Mouse (Mus musculus): Measurements from ENCODE around the gene Snrnp70.

Snrnp70 gene

GRCm38 (mm10) chr7:45338161-45338911, 57.2 kb downstream of the Snrnp70 start:
- no peak for DNase-seq (ENCODE audit: low read depth, low spot score)

GRCm38 (mm10) chr7:45337469-45337868, 58.1 kb downstream of the Snrnp70 start:
- no peak for DNase-seq (ENCODE audit: low read depth, low spot score)

GRCm38 (mm10) chr7:45336319-45336718, 59.2 kb downstream of the Snrnp70 start:
- DNase-seq (ENCODE audit: low read depth, low spot score): no peak

GRCm38 (mm10) chr7:45335056-45335455, 60.5 kb downstream of the Snrnp70 start, which contains the start of gene Hrc:
Gene Hrc (plus strand): TSS chr7:45335290.
- no peak for DNase-seq (ENCODE audit: low read depth, low spot score)

- DNase-seq (ENCODE audit: low read depth, low spot score): no peak
These were observed 60.9 kb downstream of the Snrnp70 start for GRCm38 (mm10) chr7:45334605-45335004.

GRCm38 (mm10) chr7:45333431-45333982, 62.0 kb downstream of the Snrnp70 start, which contains the start of gene Trpm4:
Gene Trpm4 (minus strand): TSS chr7:45333780.
- DNase-seq (ENCODE audit: low read depth, low spot score): no peak

GRCm38 (mm10) chr7:45332685-45333425, 62.7 kb downstream of the Snrnp70 start:
- DNase-seq (ENCODE audit: low read depth, low spot score): no peak

- DNase-seq (ENCODE audit: low read depth, low spot score): no peak
These were observed 64.0 kb downstream of the Snrnp70 start for GRCm38 (mm10) chr7:45331502-45331901.

- DNase-seq (ENCODE audit: low read depth, low spot score): no peak
These were observed 66.6 kb downstream of the Snrnp70 start for GRCm38 (mm10) chr7:45328841-45329475.
